Mouse (Mus musculus): ENCODE measurements around the gene Cntln.

DNA sequence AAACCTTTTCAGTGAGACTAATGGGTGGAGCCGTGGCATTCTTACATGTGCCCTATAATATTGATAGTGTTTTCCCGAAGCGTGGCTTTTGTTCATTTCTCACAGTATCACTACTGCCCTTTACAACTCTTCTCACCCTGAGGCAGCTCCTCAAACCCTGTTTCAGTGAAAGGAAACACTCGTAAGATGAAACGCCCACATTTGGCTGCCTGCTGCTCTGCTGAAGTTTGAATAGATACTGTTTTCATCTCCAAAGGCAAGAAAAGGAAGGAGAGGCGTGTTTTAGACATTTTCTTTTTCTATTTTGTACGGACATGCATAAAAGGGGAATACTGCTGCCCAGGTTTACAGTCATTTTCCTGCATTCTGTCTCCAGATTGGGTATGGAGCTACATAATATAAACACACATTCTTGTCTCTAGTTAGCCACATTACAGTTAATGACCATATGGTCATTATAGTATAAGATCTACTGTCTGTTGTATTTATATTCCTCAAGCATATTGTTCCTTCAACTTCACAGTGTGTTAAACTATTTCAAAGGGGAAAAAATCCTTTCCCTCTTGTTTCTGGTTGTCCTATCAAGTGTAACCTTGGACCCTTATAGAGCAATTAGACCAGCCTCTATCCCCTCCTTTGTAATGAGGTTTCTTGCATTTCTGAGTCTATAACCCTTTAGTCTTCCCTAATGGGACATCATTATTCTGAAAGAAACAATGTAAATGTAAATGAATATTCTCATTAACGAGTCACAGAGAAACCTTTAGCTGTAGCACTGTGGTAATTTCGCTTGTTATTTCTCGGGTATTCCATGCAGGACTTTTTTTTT is 111.6 kb downstream of the Cntln start:
- TF ChIP-seq CTCF (IDR thresholded peaks at IDR 0.05; ENCODE audit: extremely low read depth, insufficient read depth, low read length) (no peak), POLR2A (IDR thresholded peaks at IDR 0.05; ENCODE audit: extremely low read depth, insufficient read depth, low read length) (no peak)

Measured in cortical plate, adult 2 months (tissue).